Mouse (Mus musculus) liver, adult 2 months (tissue): Measurements from ENCODE around the gene Pbx4.

Experiments used
- CTCF ChIP-seq: fragments of 200-500 bp; IDR thresholded peaks from 2 replicates; pipeline ENCODE4 v1.5.1; 2011; ENCODE audit warnings: low read depth, low read length, control low read depth
- POLR2A ChIP-seq: fragments of 200-500 bp; IDR thresholded peaks from 2 replicates; pipeline ENCODE4 v1.6.1; 2011; ENCODE audit warnings: low read length, control low read depth; ENCODE audit not compliant: insufficient read depth; ENCODE audit errors: extremely low read depth

DNA sequence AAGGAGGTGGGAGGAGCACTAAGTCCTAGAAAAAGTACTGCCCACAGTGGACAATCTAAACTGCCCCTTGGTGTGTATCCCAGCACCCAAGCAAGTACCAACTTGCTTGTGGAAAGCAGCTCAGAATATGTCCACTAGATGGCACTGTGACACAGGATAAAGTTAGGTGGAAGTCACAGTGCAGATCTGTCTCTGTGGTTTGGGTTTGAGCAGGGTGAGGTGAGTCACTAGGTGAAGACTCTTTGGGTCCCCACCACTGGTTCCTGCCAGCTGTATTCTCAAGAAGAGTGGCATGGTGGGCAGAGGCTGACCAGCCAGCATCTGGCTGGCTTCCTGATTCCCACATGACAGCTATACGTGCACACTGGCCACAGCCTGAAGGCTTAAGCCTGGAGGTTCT is 86.7 kb downstream of the Pbx4 start:
- TF ChIP-seq CTCF (peak; percentile 53), POLR2A (no peak)
